Mouse (Mus musculus) limb, embryonic 12.5 days (tissue): ENCODE measurements at regions not wholly inside any gene's neighbourhood (a gene's known extent, or its start where the extent isn't known, plus 50 kb on each side); places are given as distances from the start of the nearest gene placed in this dataset.

ENCODE experiments used
- ATAC-seq: fragments of 200-750 bp; cut with Nextera tagmentation; 2 replicates; pipeline ENCODE4 v1.8.0; 2017; ENCODE audit warnings: low read depth, moderate TSS enrichment; ENCODE audit not compliant: insufficient number of reproducible peaks, insufficient read depth, low FRiP score, low TSS enrichment
- H3K27ac ChIP-seq: fragments of 300-500 bp; sonication (generic); 2 replicates; pipeline ENCODE4 v1.5.1; 2016; ENCODE audit warnings: mild to moderate bottlenecking, moderate library complexity
- H3K27me3 ChIP-seq: fragments of 300-500 bp; sonication (generic); 2 replicates; pipeline ENCODE4 v1.6.1; 2016; ENCODE audit warnings: mild to moderate bottlenecking, moderate library complexity
- H3K36me3 ChIP-seq: fragments of 300-500 bp; sonication (generic); 2 replicates; pipeline ENCODE4 v1.6.1; 2016; ENCODE audit warnings: mild to moderate bottlenecking, moderate library complexity
- H3K4me1 ChIP-seq: fragments of 300-500 bp; sonication (generic); replicated peaks from 2 replicates; pipeline ENCODE4 v1.6.1; 2016
- H3K4me2 ChIP-seq: fragments of 300-500 bp; sonication (generic); 2 replicates; pipeline ENCODE4 v1.6.1; 2016; ENCODE audit warnings: mild to moderate bottlenecking, moderate library complexity
- H3K4me3 ChIP-seq: fragments of 300-500 bp; sonication (generic); replicated peaks from 2 replicates; pipeline ENCODE4 v1.5.1; 2016; ENCODE audit warnings: mild to moderate bottlenecking
- H3K9ac ChIP-seq: fragments of 300-500 bp; sonication (generic); replicated peaks from 2 replicates; pipeline ENCODE4 v1.6.1; 2016; ENCODE audit warnings: mild to moderate bottlenecking, moderate library complexity
- H3K9me3 ChIP-seq: fragments of 300-500 bp; sonication (generic); 2 replicates; pipeline ENCODE4 v1.6.1; 2016; ENCODE audit warnings: mild to moderate bottlenecking, moderate library complexity
- WGBS: fragments of 180-500 bp; shearing (Covaris S2); methylation state at CpG from one replicate; pipeline ENCODE4 v1.1.7; 2016; 5-methylcytosine and 5-hydroxymethylcytosine counted together

DNA sequence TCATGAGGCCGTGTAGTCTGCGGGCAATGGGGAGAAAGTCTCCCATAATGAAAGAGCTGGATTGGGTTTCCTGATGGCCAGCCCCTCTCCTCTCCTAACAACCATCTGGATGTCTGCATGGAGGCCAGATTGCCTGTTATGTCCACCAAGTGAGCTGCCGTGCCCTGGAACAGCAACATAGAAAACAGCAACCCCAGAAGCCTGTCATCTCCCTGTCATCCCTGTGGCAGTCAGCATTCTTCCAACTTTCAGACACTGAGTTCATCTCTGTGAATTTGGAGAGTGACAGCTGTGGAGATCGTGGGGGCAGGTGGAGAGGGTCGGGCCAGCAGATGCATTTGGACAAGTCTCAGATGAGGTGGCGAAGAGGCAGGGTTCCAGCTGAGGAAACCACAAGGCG lies 585.0 kb downstream of the Rnf144a start:
- Histone ChIP-seq H3K4me3 (no peak overlapping the region), H3K4me1 (peaks cover 4% of the 10 kb centered on the region; the same call in 1 of the 2 replicates), H3K9ac (no peak overlapping the region), H3K4me2 (no peak overlapping the region), H3K36me3 (no peaks in the 10 kb centered on the region), H3K27me3 (no peaks in the 10 kb centered on the region; the same call in 1 of the 2 replicates), H3K9me3 (no peaks in the 10 kb centered on the region), H3K27ac (no peak overlapping the region)
- ATAC-seq, result no peak
- 84% methylated on average over 7 of the region's 7 CpGs for WGBS

DNA sequence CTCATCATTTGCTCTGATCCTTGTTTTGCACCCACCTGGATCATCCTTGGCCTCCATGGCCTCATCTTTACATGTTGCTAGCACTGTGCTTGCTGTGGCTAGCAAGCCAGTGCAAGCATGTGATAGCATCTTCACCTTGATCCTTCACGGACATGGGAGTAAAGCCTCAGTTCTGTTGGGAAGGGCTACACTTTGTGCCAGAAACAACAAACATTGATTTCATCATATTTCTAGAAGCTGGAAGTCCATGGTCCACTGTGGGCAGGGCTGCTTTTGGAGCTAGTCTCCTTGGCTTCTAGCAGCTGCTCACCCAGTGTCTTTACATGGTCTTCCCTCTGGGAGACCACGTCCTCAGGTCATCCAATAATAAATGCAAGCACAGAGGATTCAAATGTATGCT lies 587.1 kb downstream of the Rnf144a start:
- no peak for ATAC-seq
- Histone ChIP-seq H3K27me3 (no peaks in the 10 kb centered on the region; the same call in 1 of the 2 replicates), H3K9ac (no peak overlapping the region), H3K9me3 (no peaks in the 10 kb centered on the region), H3K4me2 (no peak overlapping the region), H3K27ac (no peak overlapping the region), H3K4me1 (peaks cover 4% of the 10 kb centered on the region; the same call in 1 of the 2 replicates), H3K4me3 (no peak overlapping the region), H3K36me3 (no peaks in the 10 kb centered on the region)
- WGBS, result 90% methylated on average over 2 of the region's 2 CpGs

DNA sequence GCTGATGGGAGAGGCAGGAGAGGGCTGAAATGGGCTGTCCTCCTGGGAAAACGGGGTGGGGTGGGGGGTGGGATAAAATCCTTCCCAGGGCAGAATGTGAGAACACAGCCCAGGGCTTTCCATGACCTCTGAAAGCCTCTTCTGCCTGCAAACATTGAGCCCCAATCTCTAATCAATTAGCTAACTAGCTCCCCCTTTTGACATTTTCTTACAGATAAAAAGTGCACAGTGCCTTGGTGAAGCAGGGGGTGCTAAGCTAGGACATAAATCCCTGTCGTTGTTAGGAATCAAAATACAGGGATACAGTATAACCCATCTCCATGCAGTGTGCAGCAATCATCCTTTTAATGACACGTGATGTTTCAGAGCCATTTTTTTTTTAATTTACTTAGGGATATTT lies 588.1 kb downstream of the Rnf144a start:
- H3K9me3 ChIP-seq, result no peaks in the 10 kb centered on the region
- no peak overlapping the region for H3K4me2 ChIP-seq
- H3K36me3 ChIP-seq, result no peaks in the 10 kb centered on the region
- no peaks in the 10 kb centered on the region; the same call in 1 of the 2 replicates for H3K27me3 ChIP-seq
- no peak overlapping the region for H3K4me3 ChIP-seq
- no peak for ATAC-seq
- peaks cover 4% of the 10 kb centered on the region; the same call in 1 of the 2 replicates for H3K4me1 ChIP-seq
- no peak overlapping the region for H3K27ac ChIP-seq
- no peak overlapping the region for H3K9ac ChIP-seq
- 24% methylated on average over 3 of the region's 3 CpGs for WGBS

DNA sequence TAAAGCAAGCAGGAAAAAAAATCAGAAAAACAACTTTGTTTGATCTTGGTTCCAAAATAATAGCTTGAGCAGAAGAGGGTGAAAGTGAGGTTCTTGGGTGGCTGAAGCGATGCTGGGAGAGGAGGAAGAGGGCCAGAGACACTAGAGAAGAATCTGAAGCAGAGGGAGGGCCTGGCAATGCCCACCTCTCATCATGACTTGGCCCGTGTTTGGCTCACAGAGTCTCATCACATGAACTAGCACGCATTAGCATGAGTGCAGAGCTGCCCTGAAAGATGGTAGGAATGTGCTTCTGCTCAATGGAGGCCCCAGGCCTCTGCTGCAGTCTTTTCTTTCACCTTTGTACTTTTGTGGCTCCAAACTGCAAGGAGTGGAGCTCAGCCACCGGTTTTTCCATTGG lies 588.6 kb downstream of the Rnf144a start:
- WGBS, result 76% methylated on average over 4 of the region's 4 CpGs
- ATAC-seq, result no peak

DNA sequence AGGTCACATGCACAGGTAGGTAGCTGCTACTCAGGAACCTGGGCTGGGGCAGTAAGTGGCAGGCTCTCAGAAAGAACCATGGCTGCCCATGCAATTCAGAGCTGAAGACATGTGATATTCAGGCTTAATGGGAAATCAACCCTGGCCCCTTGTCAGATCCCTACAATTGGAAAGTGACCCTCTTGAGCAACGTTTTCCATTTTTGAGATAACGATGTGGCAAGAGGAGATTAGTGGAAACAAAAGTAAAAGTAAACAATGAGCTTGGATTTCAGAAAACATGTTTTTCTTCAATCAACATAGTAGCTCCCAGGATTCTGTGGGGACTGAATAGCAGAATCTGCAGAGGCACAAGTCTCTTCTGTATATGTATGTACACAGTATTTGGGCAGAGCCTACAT lies 598.8 kb downstream of the Rnf144a start:
- H3K27ac ChIP-seq, result no peak overlapping the region
- no peaks in the 10 kb centered on the region for H3K36me3 ChIP-seq
- no peaks in the 10 kb centered on the region for H3K9me3 ChIP-seq
- no peak for ATAC-seq
- no peak overlapping the region for H3K4me3 ChIP-seq
- no peak overlapping the region for H3K9ac ChIP-seq
- 80% methylated on average over 2 of the region's 2 CpGs for WGBS
- H3K4me2 ChIP-seq, result no peak overlapping the region
- no peaks in the 10 kb centered on the region for H3K27me3 ChIP-seq
- H3K4me1 ChIP-seq, result no peaks in the 10 kb centered on the region

More for the DNA sequence above, 588.6 kb downstream of the Rnf144a start:
- Histone ChIP-seq H3K27ac (no peak overlapping the region), H3K4me3 (no peak overlapping the region), H3K36me3 (no peaks in the 10 kb centered on the region), H3K4me1 (peaks cover 4% of the 10 kb centered on the region; the same call in 1 of the 2 replicates), H3K9me3 (no peaks in the 10 kb centered on the region), H3K27me3 (no peaks in the 10 kb centered on the region; the same call in 1 of the 2 replicates), H3K9ac (no peak overlapping the region), H3K4me2 (no peak overlapping the region)

DNA sequence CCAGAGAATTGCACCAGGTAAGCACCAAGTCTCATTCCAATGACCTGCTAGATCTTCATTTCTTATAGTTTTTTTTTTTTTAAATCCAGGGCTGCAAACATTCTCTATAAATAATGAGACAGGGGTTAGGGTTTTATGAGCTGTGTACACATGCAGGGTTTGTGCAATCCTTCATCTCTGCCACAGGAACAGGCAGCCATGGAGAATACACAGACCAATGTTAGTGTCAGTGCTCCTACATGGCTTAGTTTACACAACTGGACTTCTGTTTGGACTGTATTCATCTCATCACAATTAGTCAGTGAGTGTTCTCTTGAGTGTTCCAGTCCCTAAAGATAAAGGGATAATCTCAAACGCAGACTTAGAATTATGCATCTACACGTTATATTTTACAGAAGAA lies 620.0 kb downstream of the Rnf144a start:
- no peaks in the 10 kb centered on the region for H3K27me3 ChIP-seq
- H3K4me1 ChIP-seq, result no peaks in the 10 kb centered on the region
- no peak overlapping the region for H3K27ac ChIP-seq
- no peak overlapping the region for H3K4me3 ChIP-seq
- no peak for ATAC-seq
- WGBS, result 85% methylated on average over 2 of the region's 2 CpGs
- no peaks in the 10 kb centered on the region for H3K9me3 ChIP-seq
- no peak overlapping the region for H3K4me2 ChIP-seq
- H3K36me3 ChIP-seq, result no peaks in the 10 kb centered on the region
- no peak overlapping the region for H3K9ac ChIP-seq

DNA sequence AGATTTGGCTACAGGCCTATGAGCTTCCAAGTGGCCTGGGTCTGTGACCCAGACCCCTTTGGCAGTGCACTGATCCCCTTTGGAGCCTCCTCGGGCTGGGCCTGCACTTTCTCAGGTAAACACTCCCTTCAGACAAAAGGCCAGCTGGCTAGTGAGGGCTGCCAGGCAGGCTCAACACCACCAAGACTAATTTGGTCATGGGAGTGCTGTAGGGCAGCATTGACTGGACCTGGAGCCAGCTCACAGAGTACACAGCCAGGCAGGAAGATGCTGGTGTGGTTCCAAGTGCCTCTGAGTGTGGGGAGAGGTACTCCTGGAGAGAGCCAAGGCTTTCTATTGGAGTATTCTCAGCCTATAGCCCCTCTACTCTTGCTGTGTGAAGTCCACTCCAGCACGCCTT lies 620.5 kb downstream of the Rnf144a start:
- no peaks in the 10 kb centered on the region for H3K27me3 ChIP-seq
- no peak for ATAC-seq
- no peaks in the 10 kb centered on the region for H3K9me3 ChIP-seq
- 58% methylated on average over 2 of the region's 2 CpGs for WGBS
- no peaks in the 10 kb centered on the region for H3K36me3 ChIP-seq
- H3K9ac ChIP-seq, result no peak overlapping the region
- H3K4me2 ChIP-seq, result no peak overlapping the region
- H3K4me1 ChIP-seq, result no peaks in the 10 kb centered on the region
- no peak overlapping the region for H3K4me3 ChIP-seq
- H3K27ac ChIP-seq, result no peak overlapping the region

DNA sequence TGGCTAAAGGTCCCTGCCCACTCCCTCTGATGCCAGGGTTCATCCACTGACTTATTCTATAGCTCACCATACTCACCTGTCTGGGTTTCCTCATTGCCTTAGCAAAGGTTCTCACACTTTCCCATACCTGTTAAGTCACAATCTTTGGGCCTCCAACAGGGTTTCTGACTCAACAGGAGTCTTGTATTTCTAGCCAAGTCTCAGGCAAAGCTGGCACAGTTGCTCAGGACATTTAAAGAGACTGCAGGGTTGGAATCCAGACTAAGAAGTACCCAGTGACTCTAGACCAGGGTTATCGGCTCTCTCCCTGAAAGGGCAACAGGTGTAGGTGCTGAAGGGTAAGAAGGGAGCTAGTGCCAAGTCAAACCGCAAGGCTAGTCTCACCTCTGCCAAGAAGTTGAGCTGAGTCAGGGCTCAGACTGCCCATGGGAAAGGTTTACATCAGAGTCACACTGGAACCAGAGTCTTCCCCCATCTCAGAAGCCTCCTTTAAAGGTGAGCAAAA lies 622.4 kb downstream of the Rnf144a start:
- 90% methylated on average over 2 of the region's 2 CpGs for WGBS
- Histone ChIP-seq H3K9ac (no peak overlapping the region), H3K36me3 (no peaks in the 10 kb centered on the region), H3K4me1 (no peaks in the 10 kb centered on the region), H3K27me3 (no peaks in the 10 kb centered on the region), H3K4me2 (no peak overlapping the region), H3K27ac (no peak overlapping the region), H3K9me3 (no peaks in the 10 kb centered on the region), H3K4me3 (no peak overlapping the region)
- no peak for ATAC-seq

DNA sequence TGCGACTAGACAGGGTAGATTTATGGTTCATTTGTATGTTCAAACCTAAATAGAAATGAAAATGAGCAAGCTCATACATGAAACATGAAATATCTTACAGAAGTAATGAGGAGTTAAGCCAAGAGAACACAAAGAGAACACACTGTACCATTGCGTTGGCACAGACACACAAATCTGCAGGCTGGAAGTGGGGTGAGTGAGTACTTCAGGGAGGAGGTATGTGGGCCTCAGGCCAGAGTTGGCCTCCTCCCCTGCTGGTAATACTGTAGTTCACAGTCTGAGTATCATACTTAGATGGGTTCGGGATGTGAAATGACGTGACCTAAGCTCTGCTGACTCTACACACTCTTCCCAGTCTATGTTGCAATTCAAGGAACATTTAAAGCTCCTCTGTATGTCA lies 624.1 kb downstream of the Rnf144a start:
- WGBS, result 92% methylated on average over 4 of the region's 4 CpGs
- H3K27ac ChIP-seq, result no peak overlapping the region
- H3K9ac ChIP-seq, result no peak overlapping the region
- no peaks in the 10 kb centered on the region for H3K36me3 ChIP-seq
- ATAC-seq, result no peak
- H3K27me3 ChIP-seq, result no peaks in the 10 kb centered on the region
- no peaks in the 10 kb centered on the region for H3K4me1 ChIP-seq
- H3K9me3 ChIP-seq, result no peaks in the 10 kb centered on the region
- no peak overlapping the region for H3K4me3 ChIP-seq
- no peak overlapping the region for H3K4me2 ChIP-seq

DNA sequence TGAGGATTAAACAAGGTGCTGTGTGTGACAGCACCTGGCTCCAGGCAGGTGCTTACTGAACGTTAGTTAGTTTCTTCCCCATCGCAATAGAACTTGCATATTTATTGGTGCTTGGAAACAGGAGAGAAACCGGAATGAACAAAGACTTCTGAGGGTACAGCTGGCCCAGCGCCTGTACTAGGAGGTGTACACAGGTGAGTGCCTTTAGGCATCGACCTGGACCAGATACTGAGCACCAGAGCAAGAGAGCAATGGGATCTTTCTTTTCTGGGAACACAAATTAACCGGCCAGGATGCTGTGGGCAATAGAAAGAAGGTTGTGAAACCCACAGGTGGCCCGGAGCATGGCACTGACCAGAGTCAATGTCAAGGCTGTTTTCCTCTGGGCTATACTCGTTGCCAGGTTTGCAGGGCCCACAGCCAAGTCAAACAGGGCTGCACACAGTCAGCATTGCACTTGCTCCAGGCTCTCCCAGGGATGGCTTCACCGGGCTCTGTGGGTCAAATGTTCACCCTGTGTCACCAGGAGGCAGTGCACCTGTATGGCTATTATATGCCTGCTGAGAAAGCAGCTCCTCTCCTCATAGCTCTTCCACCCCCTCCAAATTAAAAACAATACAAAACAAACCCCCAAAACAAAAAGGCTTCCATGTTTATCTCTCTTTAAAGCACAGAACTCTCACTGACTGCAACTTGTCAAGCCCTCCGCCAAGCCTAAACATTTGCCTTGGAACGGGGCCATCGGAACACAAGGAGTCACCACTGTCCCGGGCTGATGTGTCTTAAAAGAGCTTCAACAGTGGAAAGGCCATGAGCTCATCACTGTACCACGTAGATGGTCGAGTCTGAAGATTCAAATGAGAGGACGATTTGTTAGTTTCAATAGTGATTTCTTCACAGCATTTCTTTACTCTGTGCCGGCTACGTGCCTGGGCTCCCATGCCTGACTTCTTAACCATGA lies 629.1 kb downstream of the Rnf144a start:
- Histone ChIP-seq H3K9me3 (no peaks in the 10 kb centered on the region), H3K27ac (no peak overlapping the region), H3K9ac (no peak overlapping the region), H3K4me3 (no peak overlapping the region), H3K36me3 (no peaks in the 10 kb centered on the region), H3K4me1 (peaks cover 13% of the 10 kb centered on the region), H3K4me2 (no peak overlapping the region), H3K27me3 (no peaks in the 10 kb centered on the region)
- no peak for ATAC-seq
- 84% methylated on average over 18 of the region's 18 CpGs for whole genome bisulfite sequencing

DNA sequence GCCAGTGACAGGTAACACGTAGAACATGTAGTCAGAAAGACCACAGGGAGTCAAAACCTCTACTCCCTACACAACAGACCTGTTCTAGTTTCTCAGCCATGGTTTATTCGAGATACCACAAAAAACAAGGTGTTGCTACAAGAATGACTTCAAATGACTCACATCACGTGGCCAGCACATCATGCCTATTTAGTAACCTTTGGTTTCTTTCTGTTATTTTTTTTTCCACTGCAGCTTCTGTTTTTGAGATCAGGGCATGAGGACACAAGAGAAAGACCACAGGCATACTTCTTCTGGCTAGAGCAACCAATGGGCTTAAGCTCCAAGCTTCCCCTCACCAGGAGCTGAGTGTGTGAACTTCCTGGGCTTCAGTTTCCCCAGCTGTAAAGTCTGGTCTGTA lies 630.7 kb downstream of the Rnf144a start:
- 84% methylated on average over 3 of the region's 3 CpGs for WGBS
- H3K9me3 ChIP-seq, result no peaks in the 10 kb centered on the region

More for the DNA sequence above, 630.7 kb downstream of the Rnf144a start:
- no peak overlapping the region for H3K4me2 ChIP-seq
- H3K9ac ChIP-seq, result no peak overlapping the region
- H3K36me3 ChIP-seq, result no peaks in the 10 kb centered on the region
- H3K27me3 ChIP-seq, result no peaks in the 10 kb centered on the region
- H3K4me3 ChIP-seq, result no peak overlapping the region
- no peak for ATAC-seq
- H3K27ac ChIP-seq, result no peak overlapping the region
- H3K4me1 ChIP-seq, result peaks cover 13% of the 10 kb centered on the region
